Mouse (Mus musculus) retina, embryonic 14.5 days (tissue): ENCODE results near the gene Sertad1.
A peak's percentile ranks its signal among the peaks of the same experiment; 100 is the strongest.

Experiments used
- DNase-seq: peaks from one replicate; pipeline ENCODE4 v3.0.0-alpha.2; 2015; ENCODE audit warnings: low spot score

The Sertad1 gene

DNA sequence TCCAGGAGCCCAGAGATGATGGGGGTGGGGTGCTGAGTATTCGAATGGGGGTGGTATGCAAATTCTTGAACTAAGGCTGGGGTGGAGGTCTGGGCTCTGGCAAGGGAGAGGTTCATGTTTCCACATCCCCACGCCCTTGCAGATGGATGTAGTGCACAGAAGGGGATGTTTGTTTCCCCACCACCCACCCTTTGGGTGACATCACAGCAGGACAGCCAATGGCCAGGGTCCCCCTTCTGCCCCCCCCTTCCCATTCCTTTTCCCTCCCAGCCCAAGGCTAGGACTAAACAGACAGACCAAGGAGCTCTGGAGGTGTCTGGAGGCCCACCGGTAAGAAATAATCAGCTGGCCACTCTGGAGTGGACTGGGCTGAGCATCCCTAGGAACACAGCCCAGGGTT, 12.3 kb downstream of the Sertad1 start, which contains the start of gene Prx:
Gene Prx, plus strand, starts transcription at position 289 of the 400 bp plus-strand sequence.
- DNase-seq, result no peak

DNA sequence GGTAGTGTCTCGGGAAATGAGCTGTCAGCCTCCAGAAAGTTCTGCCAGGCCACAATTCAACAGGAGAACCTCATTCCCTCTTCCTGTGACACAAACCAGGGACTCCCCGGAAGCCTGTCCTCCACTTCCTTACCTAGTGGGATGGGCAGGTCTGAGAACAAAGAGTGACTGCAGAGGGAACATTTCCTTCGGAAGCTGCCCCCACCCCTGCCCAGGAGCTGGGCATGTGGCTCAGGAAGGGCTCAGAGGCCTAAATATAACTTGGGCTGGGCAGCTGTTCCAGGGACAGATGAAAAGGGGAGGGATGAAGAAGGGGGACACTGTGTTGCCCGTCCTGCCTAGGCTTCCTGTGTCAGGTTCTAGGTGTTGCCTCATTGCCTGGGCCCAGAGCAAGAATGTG, 14.9 kb downstream of the Sertad1 start:
- no peak for DNase-seq

DNA sequence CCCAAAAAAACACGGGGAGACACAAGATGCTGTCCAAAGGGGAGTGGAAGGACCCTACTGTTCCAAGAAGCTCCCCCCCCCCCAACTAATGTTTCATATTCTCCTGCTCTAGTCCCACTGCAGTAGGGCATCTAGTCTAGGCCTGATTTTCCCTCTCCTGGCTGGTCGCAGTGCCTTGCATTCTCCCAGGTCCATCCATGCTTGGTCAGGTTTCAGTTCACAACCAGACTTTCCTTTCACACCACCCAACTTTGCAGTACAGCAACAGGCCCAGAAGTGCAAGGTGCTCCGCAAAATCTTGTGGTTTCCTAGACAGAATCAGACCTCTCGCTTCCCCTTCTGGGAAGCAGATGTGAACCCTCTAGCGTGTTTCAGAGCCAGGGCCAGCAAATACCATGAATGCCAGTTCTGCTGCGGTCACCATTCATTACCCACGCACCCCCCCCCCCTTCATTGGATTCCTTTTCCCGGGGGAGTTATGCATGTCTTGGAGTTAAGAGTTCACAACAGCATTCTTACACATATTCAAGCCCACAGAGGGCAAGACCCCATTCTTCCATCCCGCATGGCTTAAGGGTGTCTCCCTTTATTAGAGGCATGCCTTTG, 20.2 kb downstream of the Sertad1 start:
- DNase-seq, result no peak

DNA sequence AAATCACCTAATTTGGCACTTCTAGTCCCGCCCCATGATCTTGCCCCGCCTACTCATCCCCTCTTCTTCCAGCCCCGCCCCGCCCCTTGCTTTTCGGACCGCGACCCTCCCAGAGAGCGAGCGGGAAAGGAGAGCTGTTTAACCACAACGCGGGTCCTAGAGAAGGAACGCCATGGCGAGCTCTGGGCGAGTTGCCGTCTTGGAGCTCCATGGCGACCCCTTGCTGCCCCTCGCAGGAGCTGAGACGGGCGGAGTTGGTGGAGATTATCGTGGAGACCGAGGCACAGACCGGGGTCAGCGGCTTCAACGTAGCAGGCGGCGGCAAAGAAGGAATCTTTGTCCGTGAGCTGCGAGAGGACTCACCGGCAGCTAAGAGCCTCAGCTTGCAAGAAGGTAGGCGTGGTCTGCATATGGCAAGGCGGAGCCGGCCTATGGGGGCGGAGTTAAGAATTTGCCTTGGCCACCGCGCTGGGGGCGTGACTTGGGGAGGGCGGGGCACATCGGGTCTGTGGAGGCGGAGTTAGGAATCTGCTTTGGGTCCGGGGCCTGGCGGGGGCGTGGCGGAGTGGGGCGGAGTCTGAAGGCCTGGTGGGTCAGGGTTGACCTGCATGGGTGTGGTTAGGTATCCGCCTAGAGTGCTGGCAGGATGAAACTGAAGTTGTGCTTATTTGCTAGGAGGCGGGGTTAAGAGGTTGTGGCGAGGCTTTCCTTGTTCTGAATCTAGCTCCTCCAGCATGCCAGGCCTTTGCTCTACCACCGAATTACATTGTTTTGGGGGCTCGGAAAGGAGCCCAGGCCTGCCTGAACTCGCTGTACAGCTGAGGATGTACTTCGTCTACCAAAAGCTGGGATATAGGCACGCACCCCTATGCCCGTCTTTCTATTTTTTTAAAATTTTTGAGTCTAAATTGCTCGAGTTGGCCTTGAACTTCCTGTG, 21.3 kb downstream of the Sertad1 start:
- peak; percentile 99 for DNase-seq

DNA sequence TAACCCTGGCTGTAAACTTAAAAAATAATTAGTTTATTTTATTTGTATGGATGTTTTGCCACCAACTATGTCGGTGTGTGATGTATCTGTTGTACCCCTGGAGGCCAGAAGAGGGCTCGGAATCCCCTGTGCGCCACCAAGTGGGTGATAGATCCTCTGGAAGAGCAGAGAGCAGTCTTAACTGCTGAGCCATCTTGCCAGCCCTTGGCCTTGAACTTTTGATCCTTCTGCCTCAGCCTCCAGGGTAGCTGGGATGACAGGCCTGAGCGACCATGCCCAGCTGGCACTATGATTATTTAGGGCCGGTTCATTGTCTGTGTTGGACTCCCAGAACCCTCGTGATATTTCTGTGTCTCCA, 21.9 kb downstream of the Sertad1 start:
- DNase-seq, result peak; percentile 71

DNA sequence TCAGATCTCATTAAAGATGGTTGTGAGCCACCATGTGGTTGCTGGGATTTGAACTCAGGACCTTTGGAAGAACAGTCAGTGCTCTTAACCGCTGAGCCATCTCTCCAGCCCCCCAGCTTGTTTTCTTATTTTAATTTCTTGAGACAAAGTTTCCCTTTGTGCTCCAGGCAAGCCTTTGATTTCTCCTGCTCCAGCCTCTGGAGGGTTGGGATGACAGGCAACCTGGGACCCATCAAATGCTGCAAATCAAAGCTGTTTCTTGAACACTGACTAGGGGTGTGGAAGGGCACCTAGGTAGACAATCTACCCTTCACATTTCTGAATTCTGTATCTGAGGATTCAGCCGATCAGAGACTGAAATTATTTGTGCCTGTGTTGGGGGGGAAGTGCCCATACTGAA, 24.1 kb downstream of the Sertad1 start:
- DNase-seq, result no peak

DNA sequence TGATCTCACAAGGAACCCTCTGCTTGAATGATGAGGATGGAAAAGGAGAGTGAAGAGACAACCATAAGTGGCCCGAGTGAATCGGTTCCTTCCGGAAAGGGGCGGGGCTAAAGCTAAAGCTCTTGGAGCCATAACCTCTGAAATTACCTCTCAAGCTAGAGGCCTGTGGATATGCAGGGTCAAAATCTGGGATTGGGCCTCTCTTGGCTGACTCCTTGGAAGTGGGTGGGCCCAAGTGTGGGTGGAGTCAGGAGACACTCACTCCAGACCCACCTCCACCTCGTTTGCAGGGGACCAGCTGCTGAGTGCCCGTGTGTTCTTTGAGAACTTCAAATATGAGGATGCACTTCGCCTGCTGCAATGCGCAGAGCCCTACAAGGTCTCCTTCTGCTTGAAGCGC, 28.3 kb downstream of the Sertad1 start:
- no peak for DNase-seq

DNA sequence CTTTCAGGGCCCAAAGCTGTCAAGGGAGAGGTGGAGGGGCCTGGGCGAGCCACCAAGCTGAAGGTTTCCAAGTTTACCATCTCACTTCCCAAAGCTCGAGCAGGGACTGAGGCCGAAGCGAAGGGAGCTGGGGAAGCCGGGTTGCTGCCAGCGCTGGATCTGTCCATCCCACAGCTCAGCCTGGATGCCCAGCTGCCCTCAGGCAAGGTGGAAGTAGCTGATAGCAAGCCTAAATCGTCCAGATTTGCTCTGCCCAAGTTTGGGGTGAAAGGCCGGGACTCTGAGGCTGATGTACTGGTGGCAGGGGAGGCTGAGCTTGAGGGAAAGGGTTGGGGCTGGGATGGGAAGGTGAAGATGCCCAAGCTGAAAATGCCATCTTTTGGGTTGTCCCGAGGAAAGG, 31.6 kb downstream of the Sertad1 start:
- no peak for DNase-seq

DNA sequence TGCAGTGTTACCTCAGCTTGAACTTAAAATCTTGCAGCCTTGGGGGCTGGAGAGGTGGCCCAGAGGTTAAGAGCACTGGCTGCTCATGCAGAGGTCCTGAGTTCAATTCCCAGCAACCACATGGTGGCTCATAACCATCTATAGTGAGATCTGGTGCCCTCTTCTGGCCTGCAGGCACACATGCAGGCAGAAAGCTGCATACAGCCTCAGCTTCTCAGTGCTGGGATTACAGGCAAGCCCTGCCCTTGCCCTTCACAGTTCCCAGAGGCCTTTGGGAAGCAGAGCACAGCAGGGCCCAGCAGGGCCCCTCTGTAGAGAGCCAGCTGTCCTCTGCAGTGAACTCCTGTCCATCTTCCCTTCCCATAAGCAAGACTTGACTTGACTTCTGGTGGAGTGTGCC, 33.4 kb downstream of the Sertad1 start:
- no peak for DNase-seq

DNA sequence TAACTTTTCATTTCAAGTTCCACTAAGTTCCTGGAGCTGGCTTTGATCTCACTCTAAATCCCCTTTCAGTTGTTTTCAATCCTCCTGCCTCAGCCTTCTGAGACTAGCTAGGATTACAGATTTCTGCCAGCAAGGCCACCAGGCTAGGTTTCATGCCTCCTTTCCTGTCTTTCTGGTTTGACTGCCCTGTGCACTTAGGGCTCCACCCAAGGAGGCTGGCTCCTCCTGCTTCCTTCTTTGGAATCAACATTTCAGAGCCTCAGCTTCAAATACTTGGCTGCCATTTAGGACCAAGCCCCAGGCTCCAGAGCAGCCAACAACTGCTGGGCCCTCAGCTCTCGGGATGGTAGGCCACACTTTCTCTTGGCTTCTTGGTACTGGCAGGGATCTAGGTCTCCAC, 33.9 kb downstream of the Sertad1 start:
- DNase-seq, result no peak

DNA sequence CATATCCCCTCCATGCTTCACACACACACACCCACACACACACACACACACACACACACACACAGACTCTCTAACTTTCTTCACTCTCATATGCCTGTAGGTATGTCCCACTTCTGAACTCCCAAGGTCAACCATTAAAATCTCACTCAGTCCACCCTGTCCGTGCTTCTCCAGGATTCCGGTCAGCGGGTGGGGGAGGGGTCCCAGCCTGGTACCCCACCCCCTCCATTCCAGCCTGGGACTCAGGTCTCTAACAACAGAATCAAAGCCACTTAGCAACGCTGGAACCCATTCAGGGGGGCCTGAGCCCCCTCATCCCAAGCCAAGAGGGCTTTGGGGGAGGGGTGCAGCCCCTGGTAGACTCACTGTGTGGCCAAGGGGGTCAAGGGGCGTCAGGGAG, 36.3 kb downstream of the Sertad1 start, which contains the start of gene Hipk4:
Gene Hipk4, plus strand, starts transcription at position 301 of the 400 bp plus-strand sequence.
- no peak for DNase-seq

DNA sequence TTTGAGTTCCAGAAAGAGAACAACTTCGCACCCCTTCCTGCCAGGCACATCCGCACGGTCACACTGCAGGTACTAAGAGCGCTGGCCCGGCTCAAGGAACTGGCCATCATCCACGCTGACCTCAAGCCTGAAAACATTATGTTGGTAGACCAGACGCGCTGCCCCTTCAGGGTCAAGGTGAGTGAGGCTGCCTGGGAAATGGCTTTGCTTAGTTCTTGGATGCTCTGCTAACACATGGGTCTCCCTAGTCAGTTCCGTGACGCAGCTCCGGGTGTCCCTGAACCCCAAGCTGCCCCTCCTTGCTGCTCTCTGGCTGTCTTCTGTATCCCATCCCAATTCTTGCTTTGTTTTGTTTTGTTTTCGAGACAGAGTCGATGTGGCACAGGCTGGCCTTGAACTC, 37.1 kb downstream of the Sertad1 start:
- no peak for DNase-seq

DNA sequence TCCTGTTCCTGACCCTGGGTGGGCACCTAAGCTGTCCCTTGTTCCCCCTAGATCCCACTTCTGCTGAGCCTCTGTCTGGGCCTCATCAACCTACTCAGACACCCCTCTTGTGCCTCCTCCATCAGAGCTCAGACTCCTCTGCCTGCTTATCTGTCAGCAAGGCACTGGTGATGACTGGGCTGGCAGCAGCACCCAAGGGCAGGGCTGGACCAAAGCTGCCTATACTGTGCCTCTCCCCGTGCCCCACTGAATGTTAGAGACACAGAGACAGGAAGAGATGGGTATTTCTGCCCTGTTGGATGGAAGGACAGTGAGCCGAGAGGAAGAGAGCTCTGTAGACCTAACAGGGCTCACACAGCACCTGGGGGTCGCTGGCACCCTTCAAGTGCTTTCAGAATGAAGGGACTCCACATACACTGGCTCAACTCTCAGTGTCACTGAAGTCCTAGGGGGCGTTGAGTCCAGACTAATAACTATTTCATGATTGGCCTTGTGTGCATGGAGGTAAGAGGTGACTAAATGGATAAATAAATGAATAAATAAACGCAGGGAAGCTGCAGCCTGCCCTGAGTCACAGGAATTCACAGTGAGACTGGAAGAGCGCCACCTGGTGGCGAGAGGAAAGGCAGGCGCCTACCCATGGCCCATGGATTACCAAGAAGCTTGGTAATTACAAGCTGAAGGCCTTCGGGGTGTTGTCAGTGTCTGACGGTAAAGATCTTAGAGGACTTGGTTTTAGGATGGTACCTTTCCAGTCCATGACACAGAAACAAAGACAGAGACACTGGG, 39.5 kb downstream of the Sertad1 start:
- DNase-seq, result peak; percentile 93

DNA sequence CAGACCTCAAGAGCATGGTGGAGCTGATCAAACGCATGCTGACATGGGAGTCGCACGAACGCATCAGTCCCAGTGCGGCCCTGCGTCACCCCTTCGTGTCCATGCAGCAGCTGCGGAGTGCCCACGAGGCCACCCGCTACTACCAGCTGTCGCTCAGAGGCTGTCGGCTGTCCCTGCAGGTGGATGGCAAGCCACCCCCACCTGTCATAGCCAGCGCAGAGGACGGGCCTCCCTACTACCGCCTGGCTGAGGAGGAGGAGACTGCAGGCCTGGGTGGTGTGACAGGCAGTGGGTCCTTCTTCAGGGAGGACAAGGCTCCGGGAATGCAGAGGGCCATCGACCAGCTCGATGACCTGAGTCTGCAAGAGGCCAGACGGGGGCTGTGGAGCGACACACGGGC, 42.4 kb downstream of the Sertad1 start:
- DNase-seq, result no peak

DNA sequence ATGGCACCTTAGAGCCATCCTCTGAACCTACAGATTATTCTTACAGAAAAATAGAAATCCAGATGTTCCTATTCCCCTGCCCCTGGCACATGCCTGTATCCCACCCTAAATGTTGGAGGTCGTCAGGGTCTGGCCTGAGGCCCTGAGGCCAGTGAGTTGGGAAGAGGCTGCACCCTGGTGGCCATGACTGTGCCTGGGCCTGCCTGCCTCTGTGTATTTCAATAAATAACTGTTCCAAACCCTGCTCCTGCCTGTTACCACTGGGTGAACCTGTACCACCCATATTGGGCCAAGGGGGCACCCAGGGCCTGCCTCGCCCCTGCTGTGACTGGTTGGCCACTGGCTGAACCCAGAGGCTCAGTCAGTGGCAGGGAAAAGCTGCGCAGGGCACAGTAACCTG, 44.2 kb downstream of the Sertad1 start:
- no peak for DNase-seq

DNA sequence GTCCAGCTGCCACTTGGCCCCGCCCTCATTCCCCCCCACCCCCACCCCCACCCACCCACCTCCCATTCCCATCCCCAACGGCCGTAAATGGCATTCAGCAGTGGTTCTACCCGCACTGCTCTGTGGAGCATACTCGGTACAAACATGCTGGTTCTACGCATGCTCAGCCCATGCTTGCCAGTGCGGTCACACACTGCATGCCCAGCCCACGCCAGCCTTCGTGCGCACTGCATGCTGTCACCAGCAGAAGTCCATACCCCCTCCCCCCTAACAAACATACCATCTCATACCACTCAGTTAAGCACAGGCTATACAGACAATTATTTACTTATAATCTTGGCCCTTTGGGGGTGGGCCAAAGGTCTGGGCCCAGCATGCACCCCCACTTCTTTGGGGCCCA, 45.0 kb downstream of the Sertad1 start:
- DNase-seq, result no peak

DNA sequence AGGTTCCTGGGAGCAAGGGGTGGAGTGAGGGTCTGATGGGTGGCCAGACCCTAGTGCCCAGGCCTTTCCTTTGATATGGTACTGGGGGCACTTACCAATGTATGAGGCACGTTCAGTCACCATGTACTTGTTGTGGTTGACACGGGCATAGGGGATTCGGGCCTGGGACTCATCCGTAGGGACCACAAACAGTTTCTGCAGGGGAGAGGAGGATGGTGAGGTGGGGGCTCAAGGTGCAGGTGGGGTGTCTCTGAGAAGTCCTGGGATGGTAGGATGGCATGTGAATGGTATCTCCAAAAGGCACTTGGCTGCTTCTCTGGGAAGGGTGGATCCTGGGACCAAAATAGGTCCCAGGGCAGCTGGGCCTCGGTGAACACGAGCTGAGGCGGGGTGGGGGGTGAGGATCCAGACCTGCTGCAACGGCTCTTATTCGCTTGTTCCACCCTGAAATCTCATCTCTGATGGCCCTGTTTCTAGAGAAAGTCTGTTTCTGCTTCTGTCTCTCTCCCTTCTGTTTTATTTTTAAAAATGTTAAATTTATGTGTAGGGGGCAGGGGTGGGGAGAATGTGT, 45.9 kb downstream of the Sertad1 start:
- no peak for DNase-seq

DNA sequence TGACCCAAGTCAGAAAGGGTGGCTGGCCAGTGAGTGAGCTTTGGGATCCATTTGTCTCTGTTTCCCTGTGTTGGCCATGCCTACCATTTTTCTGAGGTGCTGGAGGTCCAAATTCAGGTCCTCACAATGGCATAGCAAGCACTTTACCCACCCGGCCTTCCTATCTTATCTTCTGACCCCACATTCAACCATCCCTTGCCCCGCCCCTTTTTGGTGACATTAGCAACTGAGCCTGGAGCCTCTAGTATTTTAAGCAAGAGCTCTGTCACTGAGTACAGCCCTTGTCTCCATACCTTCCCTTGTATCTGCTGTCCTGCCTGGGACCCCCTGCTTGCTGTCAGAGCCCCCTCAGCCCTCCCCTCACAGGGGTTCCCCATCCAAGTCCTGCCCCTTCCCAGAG, 48.7 kb downstream of the Sertad1 start:
- DNase-seq, result no peak

DNA sequence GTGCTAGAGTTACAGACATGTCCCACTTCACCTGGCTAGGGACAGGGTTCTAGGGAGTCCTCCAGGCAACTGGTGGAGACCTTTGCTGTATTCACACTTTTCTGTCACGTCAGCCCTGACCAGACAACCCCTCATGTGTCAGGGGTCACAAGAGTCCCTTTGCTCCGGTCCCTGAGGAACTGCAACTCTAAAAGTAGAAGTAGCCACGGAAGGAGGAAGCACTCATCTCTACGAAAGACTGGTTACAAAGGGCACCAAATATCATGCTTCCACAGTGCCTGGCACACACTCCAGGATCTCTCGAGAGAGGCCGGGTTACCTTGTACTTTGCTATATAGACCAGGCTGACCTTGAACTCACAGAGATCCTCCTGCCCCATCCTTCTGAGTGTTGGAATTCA, 49.9 kb downstream of the Sertad1 start:
- no peak for DNase-seq

DNA sequence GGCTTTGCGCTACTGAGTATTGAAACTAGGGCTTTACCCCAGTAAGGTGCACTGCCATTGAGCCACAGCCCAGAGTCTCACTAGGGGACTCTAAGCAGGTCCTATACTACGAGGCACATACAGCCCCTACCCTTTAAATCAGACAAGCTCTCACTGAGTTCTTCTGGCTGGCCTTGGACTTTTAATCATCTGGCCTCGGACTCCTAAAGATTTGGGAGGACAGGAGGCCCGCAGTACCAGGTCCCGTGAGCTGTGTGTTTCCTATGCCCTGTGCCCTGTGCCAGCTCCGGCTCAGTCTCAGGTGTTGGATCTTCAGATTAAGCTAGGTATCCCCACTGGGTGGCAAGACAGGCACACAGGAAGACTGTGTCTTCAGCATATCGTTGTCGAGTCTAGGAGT, 51.3 kb downstream of the Sertad1 start:
- no peak for DNase-seq

DNA sequence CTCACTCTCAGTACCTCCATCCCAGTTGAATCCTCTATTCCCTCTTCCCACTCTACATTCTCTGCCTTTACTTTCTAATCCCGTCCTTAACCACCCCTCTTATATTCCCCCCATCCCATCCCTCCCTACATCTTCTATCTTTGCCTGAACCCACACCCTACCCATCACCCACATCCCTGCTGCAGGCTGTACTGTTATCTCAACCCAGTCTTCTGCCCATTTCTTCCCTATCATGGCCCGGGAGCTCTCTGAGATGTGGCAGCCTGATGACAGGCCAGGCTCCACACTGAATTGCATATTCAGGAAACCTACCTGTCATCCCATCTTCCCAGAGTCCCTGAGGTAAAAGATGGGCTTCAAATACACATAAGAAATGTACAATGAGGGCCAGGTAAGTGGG, 52.1 kb downstream of the Sertad1 start:
- DNase-seq, result no peak
